Mouse (Mus musculus) cerebellum, adult (tissue): ENCODE data around the gene Ppp4r1.

Experiments used
- ATAC-seq: cut with Nextera tagmentation; 2 replicates; pipeline ENCODE4 v1.9.2; 2017; ENCODE audit warnings: mild to moderate bottlenecking, moderate library complexity, mixed read lengths; ENCODE audit not compliant: insufficient number of reproducible peaks, low FRiP score, low TSS enrichment

Gene Ppp4r1

DNA sequence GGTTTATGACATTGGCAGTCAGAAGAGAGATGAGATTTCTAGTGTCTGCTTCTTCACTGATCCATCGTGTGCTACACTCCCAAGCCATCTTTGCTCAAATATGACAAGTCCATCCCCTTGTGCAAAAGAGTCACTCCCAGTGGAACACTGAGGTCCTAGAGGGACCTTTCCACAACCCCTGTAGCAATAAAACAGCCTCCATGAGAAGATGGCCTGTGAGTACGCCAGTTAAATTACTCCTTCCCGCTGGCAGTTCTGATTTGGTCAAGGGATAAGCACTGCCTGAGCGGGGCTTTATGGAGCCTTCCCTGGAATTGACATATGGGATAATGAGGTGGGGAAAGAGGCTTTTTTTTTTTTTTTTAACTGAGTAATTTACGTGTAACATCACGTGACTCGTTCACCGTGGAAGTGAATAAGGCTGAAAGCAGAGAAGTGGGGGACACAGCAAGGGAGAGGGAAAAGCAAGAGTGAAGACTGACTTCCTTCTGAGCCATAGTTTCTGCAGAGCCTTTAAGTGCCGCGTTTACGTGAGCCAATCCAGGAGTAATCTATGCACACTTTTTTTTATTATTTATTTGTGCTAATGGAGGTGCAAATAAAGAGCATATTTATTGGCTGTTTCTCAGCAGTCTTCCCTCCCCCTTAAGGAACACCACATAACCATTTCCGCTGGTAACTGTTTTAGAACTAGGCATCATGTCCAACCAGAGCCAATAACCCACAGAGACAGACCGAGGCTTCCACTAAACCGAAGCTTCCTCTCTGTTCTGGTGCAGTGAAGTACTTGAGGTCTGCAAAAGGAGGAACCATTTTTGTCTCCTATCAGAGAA is 103.5 kb downstream of the Ppp4r1 start, which contains the start of gene Ralbp1:
Ralbp1 (minus strand) TSS at position 102 of the 833 bp plus-strand sequence.
- ATAC-seq: peak; percentile 7; the same call in 1 of the 2 replicates

DNA sequence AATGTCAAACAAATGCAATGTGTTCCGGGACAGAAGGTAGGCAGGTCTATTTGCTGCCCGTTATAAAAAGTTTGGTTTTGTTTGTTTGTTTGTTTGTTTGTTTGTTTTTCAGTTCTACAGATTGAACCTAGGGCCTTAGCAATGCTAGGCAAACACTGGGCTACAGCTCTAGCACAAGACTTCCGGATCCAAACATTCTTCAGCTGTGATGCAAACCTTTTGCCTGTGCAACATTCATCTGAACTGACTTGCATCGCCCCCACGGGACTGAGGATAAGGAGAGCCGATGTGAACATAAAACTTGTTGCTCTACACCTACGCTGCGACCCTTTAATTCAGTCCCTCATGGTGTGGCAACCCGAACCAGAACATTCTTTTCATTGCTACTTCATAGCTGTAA is 104.2 kb downstream of the Ppp4r1 start:
- no peak for ATAC-seq

DNA sequence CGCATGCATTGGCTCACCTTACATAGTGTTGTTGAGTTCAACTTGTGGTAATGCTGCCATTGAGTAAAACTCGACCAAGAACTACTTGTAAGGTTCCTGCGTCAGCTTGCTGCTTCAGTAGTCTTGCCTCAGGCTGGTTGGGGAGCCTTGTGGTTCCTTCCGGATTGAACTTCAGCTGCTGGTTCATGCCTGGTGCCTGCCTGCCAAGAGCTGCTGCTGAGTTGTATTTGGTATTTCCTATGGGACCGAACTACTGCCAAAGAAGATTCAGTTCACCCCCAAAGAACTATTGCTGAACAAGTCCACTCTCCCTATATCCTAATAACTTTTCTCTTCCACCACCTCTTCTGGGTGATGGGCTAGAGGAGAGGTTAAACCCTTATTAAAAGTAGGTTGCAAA is 107.1 kb downstream of the Ppp4r1 start:
- no peak for ATAC-seq
